Mouse (Mus musculus) kidney, embryonic 16.5 days (tissue): ENCODE data around the gene Nrcam. TPM values are rescaled to one million over a fixed set of nuclear protein-coding genes. Genes with fewer than 3 reads are reported as not detected.

ENCODE experiments used
- ATAC-seq: fragments of 200-750 bp; cut with Nextera tagmentation; 2 replicates; pipeline ENCODE4 v1.8.0; 2017; ENCODE audit warnings: moderate TSS enrichment; ENCODE audit not compliant: low FRiP score, low TSS enrichment
- H3K27ac ChIP-seq: fragments of 300-500 bp; sonication (generic); 2 replicates; pipeline ENCODE4 v1.5.1; 2014; ENCODE audit warnings: low read length
- H3K27me3 ChIP-seq: fragments of 300-500 bp; sonication (generic); 2 replicates; pipeline ENCODE4 v1.6.1; 2014; ENCODE audit warnings: low read length, control low read depth, mixed read lengths; ENCODE audit not compliant: insufficient read depth
- H3K36me3 ChIP-seq: fragments of 300-500 bp; sonication (generic); 2 replicates; pipeline ENCODE4 v1.6.1; 2014; ENCODE audit warnings: low read length, control low read depth, mixed read lengths; ENCODE audit not compliant: insufficient read depth
- H3K4me1 ChIP-seq: fragments of 300-500 bp; sonication (generic); 2 replicates; pipeline ENCODE4 v1.6.1; 2014; ENCODE audit warnings: low read length, control low read depth, mixed read lengths; ENCODE audit not compliant: insufficient read depth
- H3K4me2 ChIP-seq: fragments of 300-500 bp; sonication (generic); replicated peaks from 2 replicates; pipeline ENCODE4 v1.6.1; 2014; ENCODE audit warnings: low read depth, low read length
- H3K4me3 ChIP-seq: fragments of 300-500 bp; sonication (generic); 2 replicates; pipeline ENCODE4 v1.5.1; 2014; ENCODE audit warnings: mild to moderate bottlenecking, low read length
- H3K9ac ChIP-seq: fragments of 300-500 bp; sonication (generic); replicated peaks from 2 replicates; pipeline ENCODE4 v1.6.1; 2014; ENCODE audit warnings: low read length
- H3K9me3 ChIP-seq: fragments of 300-500 bp; sonication (generic); 2 replicates; pipeline ENCODE4 v1.6.1; 2016; ENCODE audit warnings: low read length, control low read depth
- WGBS: fragments of 180-500 bp; shearing (Covaris S2); extraction: QIAGEN DNeasy Blood & Tissue Kit; methylation state at CpG from one replicate; pipeline ENCODE4 v1.1.7; 2014; 5-methylcytosine and 5-hydroxymethylcytosine counted together
- polyA plus RNA-seq: library from polyadenylated mRNA; unstranded; fragments of >200 nt; fragmentation: Nextera tagmentation; extraction: Ambion mirVana; gene quantifications from 2 replicates; pipeline ENCODE4 v1.2.1, GENCODE M21; 2015

The Nrcam gene
- polyA plus RNA-seq, 1 experiment from 2014 or later = 10.5 TPM

- H3K4me2 ChIP-seq = no peak overlapping the region
- WGBS = 84% methylated on average over 4 of the region's 4 CpGs
- no peak overlapping the region for H3K27ac ChIP-seq
- no peaks in the 10 kb centered on the region for H3K36me3 ChIP-seq
- H3K9ac ChIP-seq = no peak overlapping the region
- H3K4me1 ChIP-seq = no peaks in the 10 kb centered on the region
- no peak for ATAC-seq
- H3K27me3 ChIP-seq = no peaks in the 10 kb centered on the region
- H3K4me3 ChIP-seq = no peak overlapping the region
- no peaks in the 10 kb centered on the region for H3K9me3 ChIP-seq
Measured at GRCm38 (mm10) chr12:44355116-44355515, 26.4 kb downstream of the Nrcam start.

- Histone ChIP-seq H3K27me3 (no peaks in the 10 kb centered on the region), H3K9ac (no peak overlapping the region), H3K4me2 (no peak overlapping the region), H3K27ac (no peak overlapping the region), H3K4me1 (no peaks in the 10 kb centered on the region), H3K9me3 (no peaks in the 10 kb centered on the region), H3K4me3 (no peak overlapping the region), H3K36me3 (no peaks in the 10 kb centered on the region)
- ATAC-seq = no peak
- WGBS = 30% methylated on average over 3 of the region's 3 CpGs
Measured at GRCm38 (mm10) chr12:44357460-44357859, 28.8 kb downstream of the Nrcam start.

GRCm38 (mm10) chr12:44357881-44358280 is 29.2 kb downstream of the Nrcam start:
- no peak overlapping the region for H3K27ac ChIP-seq
- H3K36me3 ChIP-seq = no peaks in the 10 kb centered on the region
- no peak overlapping the region for H3K4me3 ChIP-seq
- no peak overlapping the region for H3K4me2 ChIP-seq
- no peak for ATAC-seq
- no peak overlapping the region for H3K9ac ChIP-seq
- H3K4me1 ChIP-seq = no peaks in the 10 kb centered on the region
- H3K9me3 ChIP-seq = no peaks in the 10 kb centered on the region
- 86% methylated on average over 1 of the region's 1 CpGs for WGBS
- no peaks in the 10 kb centered on the region for H3K27me3 ChIP-seq

- no peaks in the 10 kb centered on the region for H3K9me3 ChIP-seq
- no peak overlapping the region for H3K27ac ChIP-seq
- H3K4me1 ChIP-seq = 0 out of 2 replicates have a peak, but pooled peaks cover 3% of the 10 kb centered on the region
- 71% methylated on average over 3 of the region's 3 CpGs for WGBS
- H3K27me3 ChIP-seq = no peaks in the 10 kb centered on the region
- H3K4me2 ChIP-seq = no peak overlapping the region
- no peak overlapping the region for H3K9ac ChIP-seq
- no peak overlapping the region for H3K4me3 ChIP-seq
- no peak for ATAC-seq
- no peaks in the 10 kb centered on the region for H3K36me3 ChIP-seq
Measured at GRCm38 (mm10) chr12:44371076-44371710, 42.5 kb downstream of the Nrcam start.

GRCm38 (mm10) chr12:44375956-44376355 is 47.3 kb downstream of the Nrcam start:
- Histone ChIP-seq H3K36me3 (no peaks in the 10 kb centered on the region), H3K9me3 (no peaks in the 10 kb centered on the region), H3K4me3 (no peak overlapping the region), H3K4me1 (no peaks in the 10 kb centered on the region), H3K4me2 (no peak overlapping the region), H3K27me3 (no peaks in the 10 kb centered on the region), H3K9ac (no peak overlapping the region), H3K27ac (no peak overlapping the region)
- WGBS = 89% methylated on average over 6 of the region's 6 CpGs
- no peak for ATAC-seq

- ATAC-seq = no peak
- no peaks in the 10 kb centered on the region for H3K4me1 ChIP-seq
- no peak overlapping the region for H3K9ac ChIP-seq
- H3K27ac ChIP-seq = no peak overlapping the region
- no peaks in the 10 kb centered on the region for H3K27me3 ChIP-seq
- H3K4me3 ChIP-seq = no peak overlapping the region
- no peak overlapping the region for H3K4me2 ChIP-seq
- no peaks in the 10 kb centered on the region for H3K9me3 ChIP-seq
- H3K36me3 ChIP-seq = no peaks in the 10 kb centered on the region
- WGBS = 74% methylated on average over 8 of the region's 8 CpGs
Measured at GRCm38 (mm10) chr12:44378431-44379161, 49.9 kb downstream of the Nrcam start.

GRCm38 (mm10) chr12:44380805-44381204 is 52.1 kb downstream of the Nrcam start:
- H3K4me3 ChIP-seq = no peak overlapping the region
- 87% methylated on average over 4 of the region's 4 CpGs for WGBS
- H3K4me1 ChIP-seq = no peaks in the 10 kb centered on the region
- no peak overlapping the region for H3K9ac ChIP-seq
- no peak for ATAC-seq
- H3K4me2 ChIP-seq = no peak overlapping the region
- no peak overlapping the region for H3K27ac ChIP-seq
- no peaks in the 10 kb centered on the region for H3K9me3 ChIP-seq
- no peaks in the 10 kb centered on the region for H3K27me3 ChIP-seq
- H3K36me3 ChIP-seq = no peaks in the 10 kb centered on the region

- H3K27ac ChIP-seq = no peak overlapping the region
- H3K4me3 ChIP-seq = no peak overlapping the region
- H3K4me1 ChIP-seq = no peaks in the 10 kb centered on the region
- no peaks in the 10 kb centered on the region for H3K36me3 ChIP-seq
- H3K9me3 ChIP-seq = no peaks in the 10 kb centered on the region
- no peak overlapping the region for H3K9ac ChIP-seq
- WGBS = 69% methylated on average over 7 of the region's 7 CpGs
- H3K4me2 ChIP-seq = no peak overlapping the region
- ATAC-seq = no peak
- H3K27me3 ChIP-seq = no peaks in the 10 kb centered on the region
Measured at GRCm38 (mm10) chr12:44386398-44386797, 57.7 kb downstream of the Nrcam start.

- H3K4me1 ChIP-seq = no peaks in the 10 kb centered on the region
- no peak overlapping the region for H3K9ac ChIP-seq
- ATAC-seq = no peak
- H3K9me3 ChIP-seq = no peaks in the 10 kb centered on the region
- H3K27ac ChIP-seq = no peak overlapping the region
- H3K4me2 ChIP-seq = no peak overlapping the region
- 53% methylated on average over 1 of the region's 1 CpGs for WGBS
- H3K4me3 ChIP-seq = no peak overlapping the region
- no peaks in the 10 kb centered on the region for H3K36me3 ChIP-seq
- no peaks in the 10 kb centered on the region for H3K27me3 ChIP-seq
Measured at GRCm38 (mm10) chr12:44388220-44388619, 59.5 kb downstream of the Nrcam start.

- WGBS = 84% methylated on average over 5 of the region's 5 CpGs
- H3K4me1 ChIP-seq = no peaks in the 10 kb centered on the region
- H3K27ac ChIP-seq = no peak overlapping the region
- H3K4me3 ChIP-seq = no peak overlapping the region
- H3K9ac ChIP-seq = no peak overlapping the region
- ATAC-seq = no peak
- H3K4me2 ChIP-seq = no peak overlapping the region
- H3K36me3 ChIP-seq = no peaks in the 10 kb centered on the region
- H3K9me3 ChIP-seq = no peaks in the 10 kb centered on the region
- no peaks in the 10 kb centered on the region for H3K27me3 ChIP-seq
Measured at GRCm38 (mm10) chr12:44390391-44391137, 61.9 kb downstream of the Nrcam start.
